Mouse (Mus musculus): Measurements from ENCODE around the gene Olfr968.
A peak's percentile ranks its signal among the peaks of the same experiment; 100 is the strongest.

Olfr968 gene

GRCm38 (mm10) chr9:39783153-39783552, at the start of gene Olfr968:
Gene Olfr968 (minus strand): TSS chr9:39783253.
- no peak for DNase-seq (ENCODE audit: low read depth, low spot score)

GRCm38 (mm10) chr9:39808560-39808959, 25.5 kb upstream of the Olfr968 start, which contains the start of gene Olfr970:
Gene Olfr970 (plus strand): TSS chr9:39808860.
- DNase-seq (ENCODE audit: low read depth, low spot score), result no peak

GRCm38 (mm10) chr9:39790558-39790957, 7.5 kb upstream of the Olfr968 start, which contains the start of gene Olfr969:
Gene Olfr969 (plus strand): TSS chr9:39790945.
- DNase-seq (ENCODE audit: low read depth, low spot score), result no peak

GRCm38 (mm10) chr9:39746428-39746827, 36.6 kb downstream of the Olfr968 start:
- DNase-seq (ENCODE audit: low read depth, low spot score), result no peak

- no peak for DNase-seq (ENCODE audit: low read depth, low spot score)
These were observed 37.1 kb downstream of the Olfr968 start, which contains the start of gene Olfr967 for GRCm38 (mm10) chr9:39745949-39746348. Gene Olfr967 (plus strand): TSS chr9:39746249.

- peak; percentile 33 for DNase-seq (ENCODE audit: low read depth, low spot score)
These were observed 42.3 kb downstream of the Olfr968 start for GRCm38 (mm10) chr9:39740741-39741140.

GRCm38 (mm10) chr9:39730678-39731077, 52.4 kb downstream of the Olfr968 start, which contains the start of gene Olfr150:
Gene Olfr150 (plus strand): TSS chr9:39730978.
- no peak for DNase-seq (ENCODE audit: low read depth, low spot score)

Data from WW6 (cell line).